Mouse (Mus musculus) left cerebral cortex, adult 11 months (tissue): Measurements from ENCODE around the gene Ggn.
"Not testable (repeated sequence)": the region's sequence is repeated elsewhere in the genome, so short reads cannot be mapped to it uniquely, and the experiment has no call there.

Experiments
- DNase-seq: peaks from one replicate; pipeline ENCODE4 v3.0.0; 2022; ENCODE audit warnings: low spot score

Ggn gene

GRCm38 (mm10) chr7:29162294-29162693, 7.7 kb upstream of the Ggn start:
- DNase-seq, result no peak

- no peak for DNase-seq
Observed at GRCm38 (mm10) chr7:29162750-29163525, 7.1 kb upstream of the Ggn start.

- DNase-seq, result no peak
Observed at GRCm38 (mm10) chr7:29167656-29168055, 2.4 kb upstream of the Ggn start.

GRCm38 (mm10) chr7:29168121-29168695, 1.8 kb upstream of the Ggn start:
- no peak for DNase-seq

- DNase-seq, result no peak
Observed at GRCm38 (mm10) chr7:29168791-29169230, 1.2 kb upstream of the Ggn start.

- peak; percentile 53 for DNase-seq
Observed at GRCm38 (mm10) chr7:29169231-29170065, 562 bp upstream of the Ggn start.

GRCm38 (mm10) chr7:29170755-29171561, 948 bp downstream of the Ggn start:
- no peak for DNase-seq

GRCm38 (mm10) chr7:29171562-29172097, 1.6 kb downstream of the Ggn start:
- no peak for DNase-seq

- no peak for DNase-seq
Observed at GRCm38 (mm10) chr7:29172390-29173016, 2.5 kb downstream of the Ggn start.

GRCm38 (mm10) chr7:29178106-29178505, 8.1 kb downstream of the Ggn start:
- no peak for DNase-seq

GRCm38 (mm10) chr7:29179323-29179722, 9.3 kb downstream of the Ggn start:
- no peak for DNase-seq

- DNase-seq, result peak; percentile 96
Observed at GRCm38 (mm10) chr7:29180077-29180853, 10.3 kb downstream of the Ggn start, which contains the start of gene Psmd8. TSS of gene Psmd8 (minus strand) at chr7:29180701.

- DNase-seq, result no peak
Observed at GRCm38 (mm10) chr7:29180854-29181236, 10.8 kb downstream of the Ggn start.

- DNase-seq, result not testable (repeated sequence)
Observed at GRCm38 (mm10) chr7:29181323-29181722, 11.3 kb downstream of the Ggn start.

GRCm38 (mm10) chr7:29194230-29194629, 24.2 kb downstream of the Ggn start:
- DNase-seq, result not testable (repeated sequence)

GRCm38 (mm10) chr7:29202577-29202976, 32.6 kb downstream of the Ggn start:
- DNase-seq, result no peak

GRCm38 (mm10) chr7:29211013-29211412, 41.0 kb downstream of the Ggn start:
- DNase-seq, result not testable (repeated sequence)

GRCm38 (mm10) chr7:29211415-29212198, 41.6 kb downstream of the Ggn start:
- DNase-seq, result peak; percentile 51

- no peak for DNase-seq
Observed at GRCm38 (mm10) chr7:29212199-29212765, 42.3 kb downstream of the Ggn start.
